In genomic region chr3:113953113-113953512, GRCm38 (mm10) we compare ENCODE assay signal across 23 mouse cellular contexts.
"Had no signal": no experiment of that assay in that cellular context is flagged by ENCODE, and none has a peak within 500 bp of the region (broad histone marks: within the 10 kb centered on the region; RNA-seq: fewer than 3 reads in every experiment).

No protein-coding gene starts in this region.

- DNase-seq: kidney, adult 8-10 months; kidney, postnatal 14 days; layer of hippocampus, adult 9-11 months; liver; lung, adult 18-20 months; lung, postnatal 10 days; lung, postnatal 36 days; midbrain, embryonic 14.5 days; right cerebral cortex, adult 18-20 months; right cerebral cortex, postnatal 14 days; right cerebral cortex, postnatal 4 days; thymus, adult 18-20 months; thymus, postnatal 36 days had no signal

- H3K9me3 ChIP-seq: kidney, embryonic 15.5 days; limb, embryonic 10.5 days; limb, embryonic 13.5 days; liver, embryonic 12.5 days; liver, embryonic 15.5 days; lung, embryonic 15.5 days; neural tube, embryonic 12.5 days; neural tube, embryonic 15.5 days had no signal

- H3K4me2 ChIP-seq: kidney, embryonic 15.5 days; limb, embryonic 13.5 days; liver, embryonic 12.5 days; liver, embryonic 15.5 days; lung, embryonic 15.5 days; midbrain, embryonic 11.5 days; neural tube, embryonic 12.5 days; neural tube, embryonic 15.5 days had no signal

- ATAC-seq: liver, embryonic 12.5 days had no signal

- H3K27me3 ChIP-seq: kidney, embryonic 15.5 days; limb, embryonic 13.5 days; liver, embryonic 12.5 days; liver, embryonic 15.5 days; lung, embryonic 15.5 days; neural tube, embryonic 12.5 days; neural tube, embryonic 15.5 days had no signal

- H3K36me3 ChIP-seq: kidney, embryonic 15.5 days; limb, embryonic 10.5 days; limb, embryonic 13.5 days; liver, embryonic 12.5 days; liver, embryonic 15.5 days; lung, embryonic 15.5 days; neural tube, embryonic 12.5 days; neural tube, embryonic 15.5 days had no signal

- H3K27ac ChIP-seq: kidney, embryonic 15.5 days; layer of hippocampus, adult 2 months; limb, embryonic 10.5 days; limb, embryonic 13.5 days; liver, embryonic 12.5 days; liver, embryonic 15.5 days; lung, embryonic 15.5 days; neural tube, embryonic 12.5 days; neural tube, embryonic 15.5 days had no signal

- H3K9ac ChIP-seq: kidney, embryonic 15.5 days; limb, embryonic 13.5 days; liver, embryonic 12.5 days; liver, embryonic 15.5 days; lung, embryonic 15.5 days; neural tube, embryonic 12.5 days; neural tube, embryonic 15.5 days had no signal

- H3K4me1 ChIP-seq: kidney, embryonic 15.5 days; limb, embryonic 10.5 days; liver, embryonic 12.5 days; liver, embryonic 15.5 days; lung, embryonic 15.5 days; neural tube, embryonic 12.5 days; neural tube, embryonic 15.5 days had no signal

- H3K4me3 ChIP-seq: kidney, embryonic 15.5 days; layer of hippocampus, adult 2 months; limb, embryonic 10.5 days; limb, embryonic 13.5 days; liver, embryonic 12.5 days; liver, embryonic 15.5 days; lung, embryonic 15.5 days; neural tube, embryonic 12.5 days; neural tube, embryonic 15.5 days had no signal
